Mouse (Mus musculus) kidney, postnatal 0 days (tissue): ENCODE measurements around the gene Psg16. TPM values are rescaled to one million over a fixed set of nuclear protein-coding genes. Genes with fewer than 3 reads are reported as not detected.

Experiments used
- ATAC-seq: fragments of 200-750 bp; cut with Nextera tagmentation; replicated peaks from 2 replicates; pipeline ENCODE4 v1.8.0; 2017; ENCODE audit warnings: low read depth, moderate number of reproducible peaks, moderate TSS enrichment, moderate library complexity; ENCODE audit not compliant: low FRiP score
- DNase-seq: peaks from one replicate; pipeline ENCODE4 v3.0.0-alpha.2; 2016; ENCODE audit warnings: low spot score
- H3K27ac ChIP-seq: fragments of 300-500 bp; sonication (generic); 2 replicates; pipeline ENCODE4 v1.5.1; 2014; ENCODE audit warnings: mild to moderate bottlenecking
- H3K27me3 ChIP-seq: fragments of 300-500 bp; sonication (generic); 2 replicates; pipeline ENCODE4 v1.6.1; 2014; ENCODE audit warnings: low read length, mixed read lengths; ENCODE audit not compliant: insufficient read depth
- H3K36me3 ChIP-seq: fragments of 300-500 bp; sonication (generic); 2 replicates; pipeline ENCODE4 v1.6.1; 2014; ENCODE audit warnings: low read length, mixed read lengths; ENCODE audit not compliant: insufficient read depth
- H3K4me1 ChIP-seq: fragments of 300-500 bp; sonication (generic); replicated peaks from 2 replicates; pipeline ENCODE4 v1.6.1; 2014; ENCODE audit warnings: antibody characterized with exemption, low read length, mixed read lengths; ENCODE audit not compliant: insufficient read depth
- H3K4me2 ChIP-seq: fragments of 300-500 bp; sonication (generic); 2 replicates; pipeline ENCODE4 v1.6.1; 2014; ENCODE audit warnings: mild to moderate bottlenecking, low read length, moderate library complexity, mixed read lengths
- H3K4me3 ChIP-seq: fragments of 300-500 bp; sonication (generic); replicated peaks from 2 replicates; pipeline ENCODE4 v1.5.1; 2014; ENCODE audit warnings: low read depth, low read length
- H3K9ac ChIP-seq: fragments of 300-500 bp; sonication (generic); 2 replicates; pipeline ENCODE4 v1.6.1; 2014; ENCODE audit warnings: low read depth, low read length
- H3K9me3 ChIP-seq: fragments of 300-500 bp; sonication (generic); replicated peaks from 2 replicates; pipeline ENCODE4 v1.6.1; 2016; ENCODE audit warnings: low read length, inconsistent platforms, mixed read lengths
- CTCF ChIP-seq: IDR thresholded peaks from 2 replicates; pipeline ENCODE4 v1.5.1; 2016; ENCODE audit warnings: antibody characterized with exemption, low read depth, mild to moderate bottlenecking, moderate library complexity
- WGBS: fragments of 180-500 bp; shearing (Covaris S2); extraction: QIAGEN DNeasy Blood & Tissue Kit; methylation state at CpG from one replicate; pipeline ENCODE4 v1.1.7; 2014; 5-methylcytosine and 5-hydroxymethylcytosine counted together
- polyA plus RNA-seq: library from polyadenylated mRNA; unstranded; fragments of >200 nt; fragmentation: Nextera tagmentation; extraction: Ambion mirVana; gene quantifications from 2 replicates; pipeline ENCODE4 v1.2.1, GENCODE M21; 2015

The Psg16 gene
- polyA plus RNA-seq, 1 experiment from 2014 or later, result 0.07 TPM

- Histone ChIP-seq H3K4me2 (peak overlapping the region; percentile 52), H3K27ac (peak overlapping the region; percentile 81), H3K9ac (peak overlapping the region; percentile 64), H3K4me1 (peaks cover 31% of the 10 kb centered on the region), H3K27me3 (no peaks in the 10 kb centered on the region), H3K9me3 (no peaks in the 10 kb centered on the region), H3K36me3 (0 out of 2 replicates have a peak, but pooled peaks cover 13% of the 10 kb centered on the region), H3K4me3 (peak overlapping the region; percentile 79)
- 4% methylated on average over 24 of the region's 24 CpGs for WGBS
- peak; percentile 68 for TF ChIP-seq CTCF
- ATAC-seq (peak; percentile 57; the same call in 1 of the 2 replicates), DNase-seq (peak; percentile 79)
Observed at GRCm38 (mm10) chr7:17026710-17027587, 46.9 kb upstream of the Psg16 start.

DNA sequence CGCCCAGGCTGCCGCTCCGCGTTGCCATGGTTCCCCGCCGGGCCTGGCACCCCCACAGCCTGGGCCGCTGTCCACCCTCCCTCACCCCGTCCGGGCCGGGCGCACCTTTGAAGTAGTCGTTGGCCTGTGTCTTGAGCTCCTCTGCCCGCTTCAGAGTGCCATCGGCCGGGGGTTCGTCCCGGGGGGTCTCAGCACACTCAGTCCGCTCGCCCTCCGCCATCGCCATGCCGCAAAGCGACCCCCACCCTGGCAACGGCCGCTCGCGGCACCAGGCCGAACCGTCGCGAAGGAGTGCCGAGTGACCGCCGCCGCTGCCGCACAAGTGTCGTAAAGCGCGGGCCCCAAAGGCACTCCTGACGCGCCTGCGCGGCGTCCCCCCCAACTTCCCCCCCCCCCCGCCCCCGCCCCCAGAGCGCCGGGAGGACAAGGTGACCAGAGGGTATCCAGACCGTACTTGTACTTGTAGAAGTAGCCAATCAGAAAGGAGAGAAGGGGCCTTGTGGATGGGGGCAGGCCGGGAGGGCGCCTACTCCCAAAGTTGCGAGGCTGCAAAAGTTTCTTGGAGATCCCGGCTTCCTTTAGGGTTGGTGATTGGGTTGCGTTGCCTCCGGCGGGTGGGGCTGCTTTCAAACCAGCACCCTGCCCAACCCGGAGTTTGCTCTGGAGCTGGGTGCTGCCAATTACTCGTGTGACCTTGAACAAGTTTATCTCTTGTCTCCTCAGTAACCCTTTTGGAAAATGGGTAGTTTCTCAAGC is 46.1 kb upstream of the Psg16 start, which contains the start of gene Ppp5c:
Ppp5c (minus strand) TSS at position 337 of the 756 bp plus-strand sequence.
- peak; percentile 88 for ATAC-seq
- TF ChIP-seq CTCF, result no peak
- H3K4me3 ChIP-seq, result peak within 1 kb of the TSS; percentile 79
- peak within 1 kb of the TSS; percentile 81 for H3K27ac ChIP-seq
- peak within 1 kb of the TSS; percentile 52 for H3K4me2 ChIP-seq
- 0% methylated on average over 54 of the region's 58 CpGs for WGBS
- peaks cover 8% of the 10 kb centered on the region; the same call in 1 of the 2 replicates for H3K36me3 ChIP-seq
- peak; percentile 97 for DNase-seq
- H3K9ac ChIP-seq, result peak within 1 kb of the TSS; percentile 64
- H3K4me1 ChIP-seq, result peaks cover 30% of the 10 kb centered on the region
- H3K9me3 ChIP-seq, result no peaks in the 10 kb centered on the region
- H3K27me3 ChIP-seq, result no peaks in the 10 kb centered on the region

GRCm38 (mm10) chr7:17028923-17029322 is 44.9 kb upstream of the Psg16 start:
- Histone ChIP-seq H3K4me3 (no peak overlapping the region), H3K36me3 (peaks cover 18% of the 10 kb centered on the region; the same call in 1 of the 2 replicates), H3K4me1 (peaks cover 20% of the 10 kb centered on the region), H3K4me2 (no peak overlapping the region), H3K9me3 (no peaks in the 10 kb centered on the region), H3K9ac (no peak overlapping the region), H3K27me3 (no peaks in the 10 kb centered on the region), H3K27ac (no peak overlapping the region)
- no peak for TF ChIP-seq CTCF
- DNase-seq, result no peak
- ATAC-seq, result no peak
- 73% methylated on average over 7 of the region's 7 CpGs for WGBS

DNA sequence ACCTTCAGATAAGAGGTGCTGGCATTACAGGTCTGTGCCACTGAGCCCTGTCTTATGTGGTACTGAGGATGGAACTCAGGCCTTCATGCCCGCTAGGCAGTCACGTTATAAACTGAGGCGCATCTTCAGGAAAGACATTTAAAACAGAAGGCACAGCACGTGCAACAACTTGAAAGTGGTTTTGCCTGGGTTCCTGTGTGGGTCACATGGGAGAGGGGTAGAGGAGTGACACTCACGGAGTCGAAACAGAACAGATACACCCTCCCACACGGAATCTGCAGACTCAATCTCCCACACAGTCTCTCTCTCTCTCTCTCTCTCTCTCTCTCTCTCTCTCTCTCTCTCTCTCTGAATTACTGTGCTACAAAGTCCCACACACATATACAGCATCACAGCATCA is 43.6 kb upstream of the Psg16 start:
- H3K9me3 ChIP-seq, result no peaks in the 10 kb centered on the region
- TF ChIP-seq CTCF, result no peak
- no peak overlapping the region for H3K27ac ChIP-seq

DNA sequence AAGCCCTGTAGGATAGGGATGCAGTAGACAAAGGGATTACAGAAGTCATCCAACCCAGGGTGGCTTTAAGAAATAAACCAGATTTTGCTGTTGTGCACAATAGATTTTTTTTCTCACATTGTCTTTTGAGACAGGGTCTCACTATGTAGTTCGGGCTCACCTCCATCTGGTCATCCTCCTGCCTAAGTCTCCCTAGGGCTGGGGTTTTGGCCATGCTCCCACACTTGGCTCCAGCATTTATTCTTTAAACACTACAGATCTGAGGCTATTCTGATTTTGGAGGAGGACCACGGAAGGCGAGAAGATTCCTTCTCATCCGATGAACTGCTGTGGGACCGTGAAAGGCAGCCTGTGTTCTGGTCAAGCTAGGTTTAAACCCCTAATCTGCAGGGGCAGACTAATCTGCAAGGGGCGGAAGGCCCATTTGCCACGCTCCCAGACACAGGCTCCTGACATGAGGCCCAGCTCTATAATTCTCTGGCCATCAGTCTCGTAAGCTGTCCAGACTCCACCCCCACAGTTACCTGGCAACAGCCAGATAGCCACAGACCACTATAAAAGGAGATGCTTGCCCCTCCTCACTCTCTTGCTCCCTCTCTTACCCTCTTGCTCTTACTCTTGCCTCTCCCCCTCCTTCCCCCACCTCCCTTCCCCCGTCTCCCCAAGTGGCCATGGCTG is 35.7 kb upstream of the Psg16 start:
- Histone ChIP-seq H3K4me2 (no peak overlapping the region), H3K9me3 (no peaks in the 10 kb centered on the region), H3K27me3 (no peaks in the 10 kb centered on the region), H3K27ac (no peak overlapping the region), H3K4me1 (no peaks in the 10 kb centered on the region), H3K4me3 (no peak overlapping the region), H3K9ac (no peak overlapping the region), H3K36me3 (peaks cover 42% of the 10 kb centered on the region; the same call in 1 of the 2 replicates)
- WGBS, result 46% methylated on average over 9 of the region's 9 CpGs
- no peak for ATAC-seq
- TF ChIP-seq CTCF, result no peak
- no peak for DNase-seq

More for the DNA sequence above, 43.6 kb upstream of the Psg16 start:
- peaks cover 18% of the 10 kb centered on the region; the same call in 1 of the 2 replicates for H3K36me3 ChIP-seq
- no peak overlapping the region for H3K4me2 ChIP-seq
- ATAC-seq (no peak), DNase-seq (no peak)
- WGBS, result 50% methylated on average over 7 of the region's 7 CpGs
- H3K27me3 ChIP-seq, result no peaks in the 10 kb centered on the region
- no peak overlapping the region for H3K9ac ChIP-seq
- H3K4me1 ChIP-seq, result peaks cover 9% of the 10 kb centered on the region
- no peak overlapping the region for H3K4me3 ChIP-seq

- TF ChIP-seq CTCF, result no peak
- H3K27me3 ChIP-seq, result no peaks in the 10 kb centered on the region
- H3K27ac ChIP-seq, result no peak overlapping the region
- H3K4me3 ChIP-seq, result no peak overlapping the region
- ATAC-seq (no peak), DNase-seq (no peak)
- H3K9me3 ChIP-seq, result no peaks in the 10 kb centered on the region
- H3K9ac ChIP-seq, result no peak overlapping the region
- no peaks in the 10 kb centered on the region for H3K4me1 ChIP-seq
- H3K4me2 ChIP-seq, result no peak overlapping the region
- peaks cover 44% of the 10 kb centered on the region; the same call in 1 of the 2 replicates for H3K36me3 ChIP-seq
- 88% methylated on average over 7 of the region's 7 CpGs for WGBS
Observed at GRCm38 (mm10) chr7:17039373-17039772, 34.5 kb upstream of the Psg16 start.
